Mouse (Mus musculus): Measurements from ENCODE around the gene Dyrk2.

- TF ChIP-seq GATA1 (IDR thresholded peaks at IDR 0.05; ENCODE audit: borderline replicate concordance, low read length), result no peak
- TF ChIP-seq FLI1 (IDR thresholded peaks at IDR 0.05; ENCODE audit: low read length), result no peak
Observed at GRCm38 (mm10) chr10:118817089-118817488, 52.9 kb downstream of the Dyrk2 start.
